Mouse (Mus musculus) heart, postnatal 0 days (tissue): ENCODE data around the gene Agap3.

Experiments
- CTCF ChIP-seq: IDR thresholded peaks from 2 replicates; pipeline ENCODE4 v1.5.1; 2016; ENCODE audit warnings: antibody characterized with exemption, control low read depth, low read depth
- EP300 ChIP-seq: IDR thresholded peaks from 2 replicates; pipeline ENCODE4 v1.6.1; 2016; ENCODE audit warnings: antibody characterized with exemption, low read depth

- TF ChIP-seq CTCF (no peak), EP300 (no peak)
These were observed 25.9 kb upstream of the Agap3 start for GRCm38 (mm10) chr5:24426037-24426432.
